Mouse (Mus musculus) gastrocnemius, postnatal 14 days (tissue): ENCODE results near the gene Olfr1157. TPM values are rescaled to one million over a fixed set of nuclear protein-coding genes. Genes with fewer than 3 reads are reported as not detected.

Source experiments
- DNase-seq: peaks from one replicate; pipeline ENCODE4 v3.0.0; 2021; ENCODE audit warnings: mixed read lengths
- intact Hi-C: fragments of 180-260 bp; cut with DNase I; formaldehyde crosslinking; loops from one replicate; pipeline ENCODE4 v1.15.1; 2025; ENCODE audit warnings: low total_unique reads
- long read RNA-seq, 2 experiments: library from polyadenylated mRNA; stranded (forward); transcript quantifications; one replicate each; pipeline ENCODE4 v2.0.0; 2021
- total RNA-seq, 2 experiments: library from RNA; stranded (reverse); gene quantifications; 2 replicates each; pipeline ENCODE4 v1.2.3; 2021

The Olfr1157 gene
- not detected for total RNA-seq
- long read RNA-seq, experiment 1 = 0 reads
- long read RNA-seq, experiment 2 = 0 reads

GRCm38 (mm10) chr2:87968199-87968598, at the start of gene Olfr1157:
TSS of gene Olfr1157 (minus strand) at chr2:87968299.
- no peak for DNase-seq
- intact Hi-C loops = no loop called here

GRCm38 (mm10) chr2:88007515-88008318, 39.6 kb upstream of the Olfr1157 start, which contains the start of gene Olfr1160:
TSS of gene Olfr1160 (minus strand) at chr2:88008268.
- no peak for DNase-seq
- intact Hi-C loops = no loop called here

- DNase-seq = no peak
- intact Hi-C loops = no loop called here
Observed at GRCm38 (mm10) chr2:87989813-87990212, 21.7 kb upstream of the Olfr1157 start, which contains the start of gene Olfr1158. TSS of gene Olfr1158 (plus strand) at chr2:87990113.

- intact Hi-C loops = no loop called here
- DNase-seq = no peak
Observed at GRCm38 (mm10) chr2:87974563-87974962, 6.5 kb upstream of the Olfr1157 start, which contains the start of gene Olfr74. TSS of gene Olfr74 (minus strand) at chr2:87974663.

- DNase-seq = no peak
- intact Hi-C loops = no loop called here
Observed at GRCm38 (mm10) chr2:87953000-87953399, 15.1 kb downstream of the Olfr1157 start, which contains the start of gene Olfr1156. TSS of gene Olfr1156 (minus strand) at chr2:87953100.

- DNase-seq = no peak
- intact Hi-C loops = no loop called here
Observed at GRCm38 (mm10) chr2:87945037-87945436, 23.1 kb downstream of the Olfr1157 start, which contains the start of gene Olfr1155. TSS of gene Olfr1155 (minus strand) at chr2:87945137.

Other genes starting within 250 kb of the Olfr1157 start
- not detected for gene Olfr1138, start 228.3 kb downstream of the Olfr1157 start, total RNA-seq
- gene Olfr1140, start 224.5 kb downstream of the Olfr1157 start, total RNA-seq = not detected
- gene Olfr1141, start 214.3 kb downstream of the Olfr1157 start, total RNA-seq = not detected
- not detected for gene Olfr152, start 188.8 kb downstream of the Olfr1157 start, total RNA-seq
- gene Olfr1143, start 167.7 kb downstream of the Olfr1157 start, total RNA-seq = not detected
- not detected for gene Olfr1145, start 158.5 kb downstream of the Olfr1157 start, total RNA-seq
- gene Olfr1148, start 137.8 kb downstream of the Olfr1157 start, total RNA-seq = not detected
- gene Olfr1150-ps1, start 124.3 kb downstream of the Olfr1157 start, total RNA-seq = not detected
- gene Olfr1151, start 112.4 kb downstream of the Olfr1157 start, total RNA-seq = not detected
- gene Olfr1152, start 101.8 kb downstream of the Olfr1157 start, total RNA-seq = not detected
- gene Olfr1153, start 73.3 kb downstream of the Olfr1157 start, total RNA-seq = not detected
- gene Olfr1154, start 63.1 kb downstream of the Olfr1157 start, total RNA-seq = not detected
- not detected for gene Olfr1155, start 23.2 kb downstream of the Olfr1157 start, total RNA-seq
- gene Olfr1156, start 15.2 kb downstream of the Olfr1157 start, total RNA-seq = not detected
- gene Olfr74, start 6.4 kb upstream of the Olfr1157 start, total RNA-seq = not detected
- not detected for gene Olfr1158, start 21.8 kb upstream of the Olfr1157 start, total RNA-seq
- gene Olfr1160, start 40.0 kb upstream of the Olfr1157 start, total RNA-seq = not detected
- gene Olfr1161, start 54.5 kb upstream of the Olfr1157 start, total RNA-seq = not detected
- not detected for gene Olfr73, start 69.4 kb upstream of the Olfr1157 start, total RNA-seq
- gene Olfr1162, start 82.8 kb upstream of the Olfr1157 start, total RNA-seq = not detected
- not detected for gene Olfr1163, start 103.5 kb upstream of the Olfr1157 start, total RNA-seq
- gene Olfr1164, start 125.7 kb upstream of the Olfr1157 start, total RNA-seq = not detected
- not detected for gene Olfr1166, start 160.0 kb upstream of the Olfr1157 start, total RNA-seq
- gene Olfr1167, start 186.9 kb upstream of the Olfr1157 start, total RNA-seq = not detected
- gene Olfr1168, start 213.6 kb upstream of the Olfr1157 start, total RNA-seq = not detected